Mouse (Mus musculus) liver, postnatal 0 days (tissue): ENCODE results near the gene BC048679.
A peak's percentile ranks its signal among the peaks of the same experiment; 100 is the strongest.

Source experiments
- CTCF ChIP-seq: sonication (generic); IDR thresholded peaks from 2 replicates; pipeline ENCODE4 v1.5.1; 2016; ENCODE audit warnings: antibody characterized with exemption, low read depth
- EP300 ChIP-seq: IDR thresholded peaks from 2 replicates; pipeline ENCODE4 v1.6.1; 2016; ENCODE audit warnings: antibody characterized with exemption, low read depth, mild to moderate bottlenecking

- TF ChIP-seq EP300 (no peak), CTCF (peak; percentile 43; the same call in 1 of the 2 replicates)
Measured at GRCm38 (mm10) chr7:81523008-81523662, 25.1 kb upstream of the BC048679 start.
